Mouse (Mus musculus): Measurements from ENCODE around the gene Borcs6. TPM values are rescaled to one million over a fixed set of nuclear protein-coding genes. Genes with fewer than 3 reads are reported as not detected.

Gene Borcs6
- polyA plus RNA-seq, 1 experiment from 2014 or later, result 9.8 TPM

DNA sequence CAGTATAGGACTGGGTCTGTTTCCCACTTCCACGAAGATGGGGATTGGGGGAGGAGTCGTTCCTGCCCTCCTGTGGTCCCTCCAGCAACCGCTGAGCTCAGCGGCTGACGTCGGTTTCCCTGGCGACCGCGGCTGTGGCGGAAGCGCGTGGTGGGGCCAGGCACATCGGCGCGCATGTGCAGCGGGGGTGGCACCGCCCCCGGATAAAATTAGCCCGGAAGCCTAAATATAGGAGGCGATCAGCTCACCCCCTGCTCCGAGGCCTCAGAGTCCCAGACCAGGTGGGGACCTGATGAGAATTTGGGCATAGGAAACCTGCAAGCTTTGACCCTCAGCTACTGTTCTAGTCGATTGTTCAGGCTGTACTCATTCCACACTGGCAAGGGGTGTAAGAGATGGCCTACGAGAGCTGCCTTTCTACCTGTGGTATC, 40.4 kb downstream of the Borcs6 start:
- H3K9ac ChIP-seq (ENCODE audit: low read length), result peak overlapping the region; percentile 69
- DNase-seq (ENCODE audit: low spot score, missing footprints), result peak; percentile 95
- H3K4me1 ChIP-seq (ENCODE audit: control insufficient read depth, insufficient read depth, low read length), result peaks cover 48% of the 10 kb centered on the region
- 0 out of 2 replicates have a peak, but pooled peaks cover 2% of the 10 kb centered on the region for H3K27me3 ChIP-seq (ENCODE audit: control insufficient read depth, insufficient read depth, low read length)
- H3K36me3 ChIP-seq (ENCODE audit: control insufficient read depth, insufficient read depth, low read length), result peaks cover 5% of the 10 kb centered on the region; the same call in 1 of the 2 replicates
- ATAC-seq (ENCODE audit: low FRiP score), result peak; percentile 33; the same call in 1 of the 2 replicates
- peak overlapping the region; percentile 95 for H3K4me2 ChIP-seq
- H3K9me3 ChIP-seq (ENCODE audit: control insufficient read depth, low read length), result no peaks in the 10 kb centered on the region
- H3K4me3 ChIP-seq (ENCODE audit: low read depth, low read length), result peak overlapping the region; percentile 50
- no peak overlapping the region for H3K27ac ChIP-seq (ENCODE audit: low read depth, low read length)
- WGBS, result 1% methylated on average over 23 of the region's 23 CpGs

DNA sequence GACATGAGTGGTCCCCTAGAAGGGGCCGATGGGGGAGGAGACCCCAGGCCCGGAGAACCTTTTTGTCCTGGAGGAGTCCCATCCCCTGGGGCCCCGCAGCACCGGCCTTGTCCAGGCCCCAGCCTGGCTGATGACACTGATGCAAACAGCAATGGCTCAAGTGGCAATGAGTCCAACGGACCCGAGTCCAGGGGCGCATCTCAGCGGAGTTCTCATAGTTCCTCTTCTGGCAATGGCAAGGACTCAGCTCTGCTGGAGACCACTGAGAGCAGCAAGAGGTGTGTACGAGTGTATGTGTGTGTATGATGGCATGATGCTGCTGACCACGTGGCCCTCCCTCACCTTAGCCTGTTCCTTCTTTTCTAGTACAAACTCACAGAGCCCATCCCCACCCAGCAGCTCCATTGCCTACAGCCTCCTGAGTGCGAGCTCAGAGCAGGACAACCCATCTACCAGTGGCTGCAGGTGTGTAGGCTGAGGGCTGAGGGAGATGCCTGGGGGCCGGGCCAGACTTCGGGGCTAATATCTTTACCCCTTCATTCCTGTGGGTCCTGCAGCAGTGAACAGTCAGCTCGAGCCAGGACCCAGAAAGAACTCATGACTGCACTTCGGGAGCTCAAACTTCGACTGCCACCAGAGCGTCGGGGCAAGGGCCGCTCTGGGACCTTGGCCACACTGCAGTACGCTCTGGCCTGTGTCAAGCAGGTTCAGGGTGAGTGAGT, 41.3 kb downstream of the Borcs6 start:
- peaks cover 43% of the 10 kb centered on the region for H3K4me1 ChIP-seq (ENCODE audit: control insufficient read depth, insufficient read depth, low read length)

DNA sequence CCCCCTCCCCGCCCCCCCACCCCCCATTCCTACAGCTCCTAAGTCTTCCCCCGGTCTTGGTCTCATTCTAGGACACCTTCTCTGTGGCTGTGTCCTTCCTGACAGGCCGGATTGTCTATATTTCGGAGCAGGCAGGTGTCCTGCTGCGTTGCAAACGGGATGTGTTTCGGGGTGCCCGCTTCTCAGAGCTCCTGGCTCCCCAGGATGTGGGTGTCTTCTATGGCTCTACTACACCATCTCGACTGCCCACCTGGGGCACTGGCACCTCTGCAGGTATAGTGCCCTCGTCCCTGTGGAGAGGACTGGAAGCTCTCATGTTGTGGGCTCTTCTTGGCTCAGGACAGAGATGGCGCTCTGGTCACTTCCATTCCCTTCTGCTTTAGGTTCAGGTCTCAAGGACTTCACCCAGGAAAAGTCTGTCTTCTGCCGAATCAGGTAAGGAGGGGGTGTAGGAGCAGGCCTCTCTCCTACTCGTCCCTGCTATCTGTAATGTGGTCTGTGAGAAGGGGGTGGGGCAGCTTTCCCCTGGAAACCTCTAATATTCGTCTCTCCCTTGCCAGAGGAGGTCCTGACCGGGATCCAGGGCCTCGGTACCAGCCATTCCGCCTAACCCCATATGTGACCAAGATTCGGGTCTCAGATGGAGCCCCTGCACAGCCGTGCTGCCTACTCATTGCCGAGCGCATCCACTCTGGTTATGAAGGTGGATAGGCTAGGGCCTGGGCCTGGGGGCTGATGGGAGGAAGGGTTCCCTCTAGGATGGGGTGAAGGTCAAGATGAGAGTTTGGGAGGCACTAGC, 42.3 kb downstream of the Borcs6 start:
- Histone ChIP-seq H3K4me2 (no peak overlapping the region), H3K4me3 (ENCODE audit: low read depth, low read length) (no peak overlapping the region), H3K9ac (ENCODE audit: low read length) (no peak overlapping the region), H3K27ac (ENCODE audit: low read depth, low read length) (no peak overlapping the region), H3K9me3 (ENCODE audit: control insufficient read depth, low read length) (no peaks in the 10 kb centered on the region), H3K4me1 (ENCODE audit: control insufficient read depth, insufficient read depth, low read length) (peaks cover 34% of the 10 kb centered on the region), H3K36me3 (ENCODE audit: control insufficient read depth, insufficient read depth, low read length) (peaks cover 9% of the 10 kb centered on the region), H3K27me3 (ENCODE audit: control insufficient read depth, insufficient read depth, low read length) (no peaks in the 10 kb centered on the region)
- 90% methylated on average over 21 of the region's 21 CpGs for WGBS
- no peak for ATAC-seq (ENCODE audit: low FRiP score)
- no peak for DNase-seq (ENCODE audit: low spot score, missing footprints)

More for the DNA sequence above, 41.3 kb downstream of the Borcs6 start:
- ATAC-seq (ENCODE audit: low FRiP score), result no peak
- WGBS, result 93% methylated on average over 20 of the region's 20 CpGs
- Histone ChIP-seq H3K9me3 (ENCODE audit: control insufficient read depth, low read length) (no peaks in the 10 kb centered on the region), H3K27ac (ENCODE audit: low read depth, low read length) (no peak overlapping the region), H3K9ac (ENCODE audit: low read length) (no peak overlapping the region), H3K4me2 (peak overlapping the region; percentile 95), H3K27me3 (ENCODE audit: control insufficient read depth, insufficient read depth, low read length) (0 out of 2 replicates have a peak, but pooled peaks cover 2% of the 10 kb centered on the region), H3K36me3 (ENCODE audit: control insufficient read depth, insufficient read depth, low read length) (peaks cover 7% of the 10 kb centered on the region), H3K4me3 (ENCODE audit: low read depth, low read length) (peak overlapping the region; percentile 50; the same call in 1 of the 2 replicates)
- DNase-seq (ENCODE audit: low spot score, missing footprints), result no peak

DNA sequence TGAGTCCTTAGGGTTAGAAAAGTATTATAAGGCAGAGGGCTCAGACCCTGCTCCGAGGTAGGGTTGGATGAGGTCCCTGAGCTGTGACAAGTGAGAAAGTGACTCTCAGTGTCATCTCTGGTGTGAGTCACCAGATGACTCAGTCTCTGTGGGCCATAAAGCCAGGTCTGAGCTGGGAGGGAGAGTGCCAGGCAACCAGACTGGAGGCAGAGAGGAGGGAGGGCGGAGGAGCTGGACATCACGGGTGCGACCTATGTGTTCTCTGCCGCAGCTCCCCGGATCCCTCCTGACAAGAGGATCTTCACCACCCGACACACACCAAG, 42.8 kb downstream of the Borcs6 start:
- ATAC-seq (ENCODE audit: low FRiP score), result no peak
- Histone ChIP-seq H3K4me1 (ENCODE audit: control insufficient read depth, insufficient read depth, low read length) (peaks cover 28% of the 10 kb centered on the region), H3K27ac (ENCODE audit: low read depth, low read length) (no peak overlapping the region), H3K27me3 (ENCODE audit: control insufficient read depth, insufficient read depth, low read length) (no peaks in the 10 kb centered on the region), H3K9me3 (ENCODE audit: control insufficient read depth, low read length) (no peaks in the 10 kb centered on the region), H3K4me3 (ENCODE audit: low read depth, low read length) (no peak overlapping the region), H3K36me3 (ENCODE audit: control insufficient read depth, insufficient read depth, low read length) (peaks cover 9% of the 10 kb centered on the region), H3K4me2 (no peak overlapping the region), H3K9ac (ENCODE audit: low read length) (no peak overlapping the region)
- DNase-seq (ENCODE audit: low spot score, missing footprints), result no peak
- WGBS, result 96% methylated on average over 7 of the region's 7 CpGs

DNA sequence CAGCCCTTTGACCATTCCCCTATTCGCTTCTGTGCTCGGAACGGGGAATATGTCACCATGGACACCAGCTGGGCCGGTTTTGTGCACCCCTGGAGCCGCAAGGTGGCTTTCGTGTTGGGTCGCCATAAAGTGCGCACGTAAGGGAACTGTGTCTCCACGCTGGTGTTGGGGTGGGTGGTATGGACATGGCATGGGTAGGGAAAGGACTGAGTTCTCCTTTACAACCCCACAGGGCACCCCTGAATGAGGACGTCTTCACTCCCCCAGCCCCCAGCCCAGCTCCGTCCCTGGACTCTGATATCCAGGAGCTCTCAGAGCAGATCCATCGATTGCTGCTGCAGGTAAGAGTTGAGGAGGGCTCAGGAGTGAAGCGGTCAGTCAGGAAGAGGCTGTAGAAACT, 43.6 kb downstream of the Borcs6 start:
- DNase-seq (ENCODE audit: low spot score, missing footprints) (no peak), ATAC-seq (ENCODE audit: low FRiP score) (no peak)
- H3K27me3 ChIP-seq (ENCODE audit: control insufficient read depth, insufficient read depth, low read length), result no peaks in the 10 kb centered on the region
- H3K4me3 ChIP-seq (ENCODE audit: low read depth, low read length), result no peak overlapping the region
- H3K9ac ChIP-seq (ENCODE audit: low read length), result no peak overlapping the region
- H3K4me2 ChIP-seq, result no peak overlapping the region
- H3K4me1 ChIP-seq (ENCODE audit: control insufficient read depth, insufficient read depth, low read length), result peaks cover 20% of the 10 kb centered on the region
- H3K9me3 ChIP-seq (ENCODE audit: control insufficient read depth, low read length), result no peaks in the 10 kb centered on the region
- 95% methylated on average over 14 of the region's 14 CpGs for WGBS
- no peak overlapping the region for H3K27ac ChIP-seq (ENCODE audit: low read depth, low read length)
- peaks cover 14% of the 10 kb centered on the region for H3K36me3 ChIP-seq (ENCODE audit: control insufficient read depth, insufficient read depth, low read length)

DNA sequence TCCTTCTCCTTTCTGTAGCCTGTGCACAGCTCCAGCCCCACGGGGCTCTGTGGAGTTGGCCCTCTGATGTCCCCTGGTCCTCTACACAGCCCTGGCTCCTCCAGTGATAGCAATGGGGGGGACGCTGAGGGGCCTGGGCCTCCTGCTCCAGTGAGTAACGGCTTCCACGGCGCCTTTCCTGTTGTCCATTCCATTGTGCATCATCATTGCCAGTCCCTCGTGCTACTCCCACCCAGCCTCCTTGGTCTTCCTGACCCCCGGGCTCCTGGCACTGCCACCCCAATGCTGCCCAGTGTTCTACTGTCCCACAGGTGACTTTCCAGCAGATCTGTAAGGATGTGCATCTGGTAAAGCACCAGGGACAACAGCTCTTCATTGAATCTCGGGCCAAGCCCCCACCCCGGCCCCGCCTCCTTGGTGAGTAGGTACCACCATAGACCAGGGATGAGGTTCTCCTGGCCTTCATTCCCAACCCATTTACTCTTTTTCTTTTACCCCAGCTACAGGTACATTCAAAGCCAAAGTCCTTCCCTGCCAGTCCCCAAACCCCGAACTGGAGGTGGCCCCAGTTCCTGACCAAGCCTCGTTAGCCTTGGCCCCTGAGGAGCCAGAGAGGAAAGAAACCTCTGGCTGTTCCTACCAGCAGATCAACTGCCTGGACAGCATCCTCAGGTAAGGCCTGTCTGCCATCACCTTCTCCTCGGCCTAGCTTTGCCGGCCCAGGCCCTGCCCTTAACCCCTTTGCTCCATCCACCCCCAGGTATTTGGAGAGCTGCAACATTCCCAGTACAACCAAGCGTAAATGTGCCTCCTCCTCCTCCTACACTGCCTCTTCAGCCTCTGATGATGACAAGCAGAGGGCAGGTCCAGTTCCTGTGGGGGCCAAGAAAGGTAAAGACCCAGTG, 44.3 kb downstream of the Borcs6 start:
- H3K9ac ChIP-seq (ENCODE audit: low read length), result no peak overlapping the region
- H3K4me3 ChIP-seq (ENCODE audit: low read depth, low read length), result no peak overlapping the region
- H3K9me3 ChIP-seq (ENCODE audit: control insufficient read depth, low read length), result no peaks in the 10 kb centered on the region
- peak; percentile 77 for DNase-seq (ENCODE audit: low spot score, missing footprints)
- H3K4me2 ChIP-seq, result no peak overlapping the region
- H3K27ac ChIP-seq (ENCODE audit: low read depth, low read length), result no peak overlapping the region
- H3K27me3 ChIP-seq (ENCODE audit: control insufficient read depth, insufficient read depth, low read length), result no peaks in the 10 kb centered on the region
- WGBS, result 92% methylated on average over 15 of the region's 15 CpGs
- H3K36me3 ChIP-seq (ENCODE audit: control insufficient read depth, insufficient read depth, low read length), result peaks cover 14% of the 10 kb centered on the region
- H3K4me1 ChIP-seq (ENCODE audit: control insufficient read depth, insufficient read depth, low read length), result peaks cover 14% of the 10 kb centered on the region
- no peak for ATAC-seq (ENCODE audit: low FRiP score)

DNA sequence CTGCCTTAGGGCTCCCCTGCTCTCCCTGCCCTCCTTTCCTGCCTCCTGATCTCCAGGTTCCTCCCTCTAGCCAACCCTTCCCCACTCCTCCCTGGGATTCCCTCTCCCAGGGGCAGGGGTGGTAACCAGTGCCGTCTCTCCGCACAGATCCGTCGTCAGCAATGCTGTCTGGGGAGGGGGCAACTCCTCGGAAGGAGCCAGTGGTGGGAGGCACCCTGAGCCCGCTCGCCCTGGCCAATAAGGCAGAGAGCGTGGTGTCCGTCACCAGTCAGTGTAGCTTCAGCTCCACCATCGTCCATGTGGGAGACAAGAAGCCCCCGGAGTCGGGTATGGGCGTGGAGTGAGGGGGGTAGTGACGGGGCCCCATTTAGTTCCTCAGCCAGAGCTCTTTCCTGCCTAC, 45.0 kb downstream of the Borcs6 start:
- Histone ChIP-seq H3K27me3 (ENCODE audit: control insufficient read depth, insufficient read depth, low read length) (no peaks in the 10 kb centered on the region), H3K4me3 (ENCODE audit: low read depth, low read length) (no peak overlapping the region), H3K9ac (ENCODE audit: low read length) (no peak overlapping the region), H3K36me3 (ENCODE audit: control insufficient read depth, insufficient read depth, low read length) (peaks cover 14% of the 10 kb centered on the region), H3K9me3 (ENCODE audit: control insufficient read depth, low read length) (no peaks in the 10 kb centered on the region), H3K4me2 (no peak overlapping the region), H3K27ac (ENCODE audit: low read depth, low read length) (no peak overlapping the region), H3K4me1 (ENCODE audit: control insufficient read depth, insufficient read depth, low read length) (peaks cover 9% of the 10 kb centered on the region)
- 90% methylated on average over 14 of the region's 14 CpGs for WGBS
- ATAC-seq (ENCODE audit: low FRiP score) (no peak), DNase-seq (ENCODE audit: low spot score, missing footprints) (no peak)

DNA sequence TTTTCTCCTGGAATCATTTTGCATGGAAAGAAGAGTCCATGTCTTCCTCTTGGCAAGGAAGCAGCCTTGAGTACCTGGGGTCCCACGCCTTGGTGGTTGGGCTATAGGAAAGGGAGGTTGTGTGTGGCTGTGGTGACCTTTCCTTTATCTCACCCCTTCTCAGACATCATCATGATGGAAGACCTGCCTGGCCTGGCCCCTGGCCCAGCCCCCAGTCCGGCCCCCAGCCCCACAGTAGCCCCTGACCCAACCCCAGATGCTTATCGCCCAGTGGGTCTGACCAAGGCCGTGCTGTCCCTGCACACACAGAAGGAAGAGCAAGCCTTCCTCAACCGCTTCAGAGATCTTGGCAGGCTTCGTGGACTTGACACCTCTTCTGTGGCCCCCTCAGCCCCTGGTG, 45.7 kb downstream of the Borcs6 start:
- Histone ChIP-seq H3K4me3 (ENCODE audit: low read depth, low read length) (no peak overlapping the region), H3K4me1 (ENCODE audit: control insufficient read depth, insufficient read depth, low read length) (peaks cover 3% of the 10 kb centered on the region; the same call in 1 of the 2 replicates), H3K27ac (ENCODE audit: low read depth, low read length) (no peak overlapping the region), H3K36me3 (ENCODE audit: control insufficient read depth, insufficient read depth, low read length) (peaks cover 14% of the 10 kb centered on the region), H3K9ac (ENCODE audit: low read length) (no peak overlapping the region), H3K9me3 (ENCODE audit: control insufficient read depth, low read length) (no peaks in the 10 kb centered on the region), H3K27me3 (ENCODE audit: control insufficient read depth, insufficient read depth, low read length) (no peaks in the 10 kb centered on the region), H3K4me2 (no peak overlapping the region)
- 93% methylated on average over 6 of the region's 6 CpGs for WGBS
- no peak for ATAC-seq (ENCODE audit: low FRiP score)
- no peak for DNase-seq (ENCODE audit: low spot score, missing footprints)

All from midbrain, embryonic 11.5 days (tissue).